Comparison of ENCODE assay signal across 8 mouse cellular contexts in the genomic region with DNA sequence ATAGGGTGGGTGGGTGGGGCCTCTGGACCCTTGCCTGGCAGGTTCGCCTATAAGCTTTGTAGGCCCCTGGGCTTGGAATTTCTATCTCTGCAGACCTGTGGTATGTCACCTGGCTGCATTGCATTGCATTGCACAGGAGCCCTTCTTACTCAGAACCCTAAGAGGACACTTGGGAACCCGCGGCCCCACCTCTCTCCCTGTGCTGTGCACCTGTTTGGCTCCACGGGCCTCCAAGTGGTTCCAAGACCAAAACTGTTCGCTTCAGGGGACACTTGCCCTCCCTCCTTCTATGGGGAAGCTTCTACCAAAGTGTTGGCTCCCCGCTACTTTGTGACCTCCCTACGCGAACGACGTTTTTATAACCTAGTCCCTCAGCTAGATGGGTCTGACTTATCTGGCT. TPM values are rescaled to one million over a fixed set of nuclear protein-coding genes. Genes with fewer than 3 reads are reported as not detected.
DNase-seq lines count a peak whose midpoint lies in the region; ATAC-seq and TF ChIP-seq lines count a peak whose summit lies in the region.
"Had no signal": no experiment of that assay in that cellular context is flagged by ENCODE, and none has a peak within 500 bp of the region (broad histone marks: within the 10 kb centered on the region; RNA-seq: fewer than 3 reads in every experiment).

No protein-coding gene starts in this region.

- 48% methylated on average over 10 of the region's 10 CpGs for WGBS in forebrain, embryonic 13.5 days
- 39% methylated on average over 10 of the region's 10 CpGs for WGBS in limb, embryonic 12.5 days
- WGBS in midbrain, embryonic 13.5 days = 46% methylated on average over 10 of the region's 10 CpGs

- H3K4me2 ChIP-seq in forebrain, embryonic 13.5 days = peak overlapping the region; percentile 73
- H3K4me2 ChIP-seq in limb, embryonic 12.5 days = peak overlapping the region; percentile 60
- peak overlapping the region; percentile 71 for H3K4me2 ChIP-seq in midbrain, embryonic 13.5 days (replicated peaks)

- peaks cover 48% of the 10 kb centered on the region for H3K4me1 ChIP-seq in forebrain, embryonic 13.5 days
- H3K4me1 ChIP-seq in limb, embryonic 12.5 days (replicated peaks) = peaks cover 58% of the 10 kb centered on the region
- H3K4me1 ChIP-seq in midbrain, embryonic 13.5 days (replicated peaks) = peaks cover 55% of the 10 kb centered on the region

- no peak overlapping the region for H3K27ac ChIP-seq in left cerebral cortex, adult 2 months
- peak overlapping the region; percentile 91 for H3K27ac ChIP-seq in forebrain, embryonic 13.5 days
- peak overlapping the region; percentile 94 for H3K27ac ChIP-seq in limb, embryonic 12.5 days
- peak overlapping the region; percentile 95 for H3K27ac ChIP-seq in midbrain, embryonic 13.5 days

- peaks cover 14% of the 10 kb centered on the region for H3K27me3 ChIP-seq in forebrain, embryonic 13.5 days
- H3K27me3 ChIP-seq in limb, embryonic 12.5 days = no peaks in the 10 kb centered on the region
- H3K27me3 ChIP-seq in midbrain, embryonic 13.5 days = peaks cover 14% of the 10 kb centered on the region

- H3K9ac ChIP-seq in forebrain, embryonic 13.5 days = peak overlapping the region; percentile 74
- H3K9ac ChIP-seq in limb, embryonic 12.5 days (replicated peaks) = peak overlapping the region; percentile 69
- peak overlapping the region; percentile 71 for H3K9ac ChIP-seq in midbrain, embryonic 13.5 days (replicated peaks)

- no peak for ATAC-seq in forebrain, embryonic 13.5 days
- ATAC-seq in limb, embryonic 12.5 days (ENCODE audit: insufficient number of reproducible peaks, insufficient read depth, low FRiP score, low TSS enrichment, low read depth) = no peak
- ATAC-seq in midbrain, embryonic 13.5 days = no peak
- ATAC-seq in granulocyte monocyte progenitor cell, adult 5-6 weeks (replicated peaks; ENCODE audit: poor library complexity, severe bottlenecking) = no peak

- peak overlapping the region; percentile 56 for H3K4me3 ChIP-seq in left cerebral cortex, adult 2 months
- H3K4me3 ChIP-seq in forebrain, embryonic 13.5 days = peak overlapping the region; percentile 41
- peak overlapping the region; percentile 41 for H3K4me3 ChIP-seq in limb, embryonic 12.5 days (replicated peaks)
- H3K4me3 ChIP-seq in midbrain, embryonic 13.5 days (replicated peaks) = peak overlapping the region; percentile 42

- no peak for TF ChIP-seq CTCF in left cerebral cortex, adult 2 months (IDR thresholded peaks at IDR 0.05)

- H3K36me3 ChIP-seq in forebrain, embryonic 13.5 days (ENCODE audit: poor library complexity, severe bottlenecking) = no peaks in the 10 kb centered on the region
- H3K36me3 ChIP-seq in limb, embryonic 12.5 days = no peaks in the 10 kb centered on the region
- no peaks in the 10 kb centered on the region for H3K36me3 ChIP-seq in midbrain, embryonic 13.5 days

- peak in 1 of 2 experiments; percentile 9 for DNase-seq in left cerebral cortex, adult 2 months (ENCODE audit: extremely low spot score in 1 of 2, low spot score in 2 of 2)
- no peak for DNase-seq in left cerebral cortex, postnatal 25 days (ENCODE audit: low spot score in 2 of 2)
- no peak for DNase-seq in left cerebral cortex, postnatal 36 days (ENCODE audit: low spot score in 2 of 2)

- intact Hi-C loops in left cerebral cortex, adult 2 months (cut with DNase I) = loop anchor here (5.0 kb wide), 1 partner anchor 36 kb away; the partner anchor contains the start of gene Actg1
- intact Hi-C loops in left cerebral cortex, postnatal 25 days (cut with DNase I) = loop anchor here (2.0 kb wide), 1 partner anchor 33 kb away; no protein-coding TSS in a partner anchor
- intact Hi-C loops in left cerebral cortex, postnatal 36 days (cut with DNase I) = loop anchor here (5.0 kb wide), 1 partner anchor 36 kb away; the partner anchor contains the start of gene Actg1

- no peaks in the 10 kb centered on the region for H3K9me3 ChIP-seq in forebrain, embryonic 13.5 days (replicated peaks)
- no peaks in the 10 kb centered on the region for H3K9me3 ChIP-seq in limb, embryonic 12.5 days
- no peaks in the 10 kb centered on the region for H3K9me3 ChIP-seq in midbrain, embryonic 13.5 days

RNA-seq across cellular contexts. Expression of gene Actg1, which starts 36.8 kb away (rescaled TPM):
- total RNA-seq in left cerebral cortex, adult 2 months (2021) = 1,000 to 10,000 TPM; 1,100 to 1,129 TPM
- total RNA-seq in left cerebral cortex, postnatal 25 days (2021) = 1,000 to 10,000 TPM; 1,262 to 1,272 TPM
- polyA plus RNA-seq in forebrain, embryonic 13.5 days (2015; fragmentation: Nextera tagmentation; extraction: Ambion mirVana) = 3,229 and 3,555 TPM in 2 replicates
- polyA plus RNA-seq in limb, embryonic 12.5 days (2016; fragmentation: Nextera tagmentation; extraction: Ambion mirVana) = 2,805 and 2,814 TPM in 2 replicates
- polyA plus RNA-seq in midbrain, embryonic 13.5 days (2015; fragmentation: Nextera tagmentation; extraction: Ambion mirVana) = 3,928 and 4,113 TPM in 2 replicates
- 1,412 and 1,653 TPM in 2 replicates for total RNA-seq in granulocyte monocyte progenitor cell, adult 5-6 weeks (2014; fragmentation: Nextera tagmentation)
- total RNA-seq in granulocyte monocyte progenitor cell, adult 5-6 weeks (2017) = 733 and 780 TPM in 2 replicates
- 1,000 to 10,000 TPM; 1,144 to 1,299 TPM for total RNA-seq in left cerebral cortex, postnatal 36 days (2021)

RNA-seq across cellular contexts. Expression of gene Fscn2, which starts 49.8 kb away (rescaled TPM):
- total RNA-seq in left cerebral cortex, adult 2 months (2021) = under 1 TPM in 1 of 2 experiments, not detected in 1; 0.25 TPM
- under 1 TPM in 1 of 2 experiments, not detected in 1; 0.21 TPM for total RNA-seq in left cerebral cortex, postnatal 25 days (2021)
- 1.3 and 1.7 TPM in 2 replicates for polyA plus RNA-seq in forebrain, embryonic 13.5 days (2015; fragmentation: Nextera tagmentation; extraction: Ambion mirVana)
- polyA plus RNA-seq in limb, embryonic 12.5 days (2016; fragmentation: Nextera tagmentation; extraction: Ambion mirVana) = 0.64 TPM in 2 replicates
- 1.9 and 2.2 TPM in 2 replicates for polyA plus RNA-seq in midbrain, embryonic 13.5 days (2015; fragmentation: Nextera tagmentation; extraction: Ambion mirVana)
- not detected in 2 replicates for total RNA-seq in granulocyte monocyte progenitor cell, adult 5-6 weeks (2014; fragmentation: Nextera tagmentation)
- not detected in 2 replicates for total RNA-seq in granulocyte monocyte progenitor cell, adult 5-6 weeks (2017)
- under 1 TPM; 0.25 to 0.72 TPM for total RNA-seq in left cerebral cortex, postnatal 36 days (2021)
- total RNA-seq: heart, postnatal 36 days had no signal
